Mouse (Mus musculus) heart, postnatal 0 days (tissue): ENCODE data around the gene Frmpd1. TPM values are rescaled to one million over a fixed set of nuclear protein-coding genes. Genes with fewer than 3 reads are reported as not detected.

Source experiments
- ATAC-seq: fragments of 200-750 bp; cut with Nextera tagmentation; 2 replicates; pipeline ENCODE4 v1.8.0; 2017; ENCODE audit warnings: low read depth, moderate number of reproducible peaks, moderate library complexity; ENCODE audit not compliant: insufficient read depth
- DNase-seq: peaks from one replicate; pipeline ENCODE4 v3.0.0-alpha.2; 2016; ENCODE audit warnings: low spot score
- H3K27ac ChIP-seq: fragments of 300-500 bp; sonication (generic); 2 replicates; pipeline ENCODE4 v1.5.1; 2014; ENCODE audit warnings: low read depth, mild to moderate bottlenecking
- H3K27me3 ChIP-seq: fragments of 300-500 bp; sonication (generic); 2 replicates; pipeline ENCODE4 v1.6.1; 2014; ENCODE audit warnings: low read length, mixed read lengths; ENCODE audit not compliant: control insufficient read depth, insufficient read depth
- H3K36me3 ChIP-seq: fragments of 300-500 bp; sonication (generic); replicated peaks from 2 replicates; pipeline ENCODE4 v1.6.1; 2014; ENCODE audit warnings: low read length, mixed read lengths; ENCODE audit not compliant: control insufficient read depth, insufficient read depth
- H3K4me1 ChIP-seq: fragments of 300-500 bp; sonication (generic); 2 replicates; pipeline ENCODE4 v1.6.1; 2014; ENCODE audit warnings: antibody characterized with exemption; ENCODE audit not compliant: control insufficient read depth, insufficient read depth
- H3K4me2 ChIP-seq: fragments of 300-500 bp; sonication (generic); 2 replicates; pipeline ENCODE4 v1.6.1; 2014; ENCODE audit warnings: low read depth, mild to moderate bottlenecking, low read length, moderate library complexity
- H3K4me3 ChIP-seq: fragments of 300-500 bp; sonication (generic); 2 replicates; pipeline ENCODE4 v1.5.1; 2014; ENCODE audit warnings: low read depth, low read length
- H3K9ac ChIP-seq: fragments of 300-500 bp; sonication (generic); replicated peaks from 2 replicates; pipeline ENCODE4 v1.6.1; 2014; ENCODE audit warnings: low read depth, low read length, mixed read lengths
- H3K9me3 ChIP-seq: fragments of 300-500 bp; sonication (generic); replicated peaks from 2 replicates; pipeline ENCODE4 v1.6.1; 2016; ENCODE audit warnings: low read length; ENCODE audit not compliant: control insufficient read depth
- CTCF ChIP-seq: IDR thresholded peaks from 2 replicates; pipeline ENCODE4 v1.5.1; 2016; ENCODE audit warnings: antibody characterized with exemption, control low read depth, low read depth
- EP300 ChIP-seq: IDR thresholded peaks from 2 replicates; pipeline ENCODE4 v1.6.1; 2016; ENCODE audit warnings: antibody characterized with exemption, low read depth
- WGBS: fragments of 180-500 bp; shearing (Covaris S2); extraction: QIAGEN DNeasy Blood & Tissue Kit; methylation state at CpG from one replicate; pipeline ENCODE4 v1.1.7; 2014; 5-methylcytosine and 5-hydroxymethylcytosine counted together
- polyA plus RNA-seq: library from polyadenylated mRNA; unstranded; fragments of >200 nt; fragmentation: Nextera tagmentation; extraction: Ambion mirVana; gene quantifications from 2 replicates; pipeline ENCODE4 v1.2.1, GENCODE M21; 2015
- total RNA-seq: library from RNA; depleted of rRNA; stranded (reverse); fragments of >200 nt; gene quantifications from 2 replicates; pipeline ENCODE4 v1.2.3, GENCODE M21; 2014; ENCODE audit warnings: low replicate concordance

The Frmpd1 gene
- total and polyA plus RNA-seq, 2 experiments from 2014 or later = 0.90 to 4.4 TPM

DNA sequence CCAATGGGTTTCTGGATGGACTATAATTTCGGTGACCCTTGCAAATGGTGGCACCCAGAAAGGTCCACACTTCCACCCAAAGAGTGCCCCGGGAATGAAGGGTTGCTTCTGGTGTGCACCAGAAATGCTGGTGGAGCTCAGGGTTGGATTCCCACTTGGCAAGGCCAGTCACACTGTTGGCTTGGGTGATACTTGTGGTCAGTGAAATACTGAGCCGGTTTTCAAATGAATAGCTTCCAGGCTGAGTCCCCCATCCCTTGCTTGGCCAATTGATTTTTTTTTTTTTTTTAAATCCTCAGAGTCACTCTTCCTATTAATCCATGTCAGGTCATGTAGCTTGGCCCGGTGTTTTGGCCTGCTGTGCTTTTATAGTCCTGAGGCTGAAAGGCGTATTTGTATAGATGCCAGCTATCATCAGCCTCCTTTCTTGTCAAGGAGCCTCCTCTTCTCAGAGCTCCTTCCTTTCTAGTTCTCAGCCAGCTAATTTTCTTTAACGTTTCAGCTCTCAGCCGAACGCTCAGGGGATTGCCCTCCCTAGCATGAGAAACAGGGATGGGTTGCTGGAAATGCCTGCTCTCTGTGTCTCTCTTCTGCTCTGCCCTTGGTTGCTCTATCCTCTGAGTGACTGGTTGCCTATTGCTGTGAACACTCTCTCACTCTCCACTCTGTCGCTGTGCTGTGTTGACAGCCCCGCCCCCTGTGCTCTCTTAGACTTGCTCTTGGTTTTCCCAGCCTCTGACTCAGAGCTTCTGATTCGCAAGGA lies 69.3 kb downstream of the Frmpd1 start:
- no peak for TF ChIP-seq CTCF

DNA sequence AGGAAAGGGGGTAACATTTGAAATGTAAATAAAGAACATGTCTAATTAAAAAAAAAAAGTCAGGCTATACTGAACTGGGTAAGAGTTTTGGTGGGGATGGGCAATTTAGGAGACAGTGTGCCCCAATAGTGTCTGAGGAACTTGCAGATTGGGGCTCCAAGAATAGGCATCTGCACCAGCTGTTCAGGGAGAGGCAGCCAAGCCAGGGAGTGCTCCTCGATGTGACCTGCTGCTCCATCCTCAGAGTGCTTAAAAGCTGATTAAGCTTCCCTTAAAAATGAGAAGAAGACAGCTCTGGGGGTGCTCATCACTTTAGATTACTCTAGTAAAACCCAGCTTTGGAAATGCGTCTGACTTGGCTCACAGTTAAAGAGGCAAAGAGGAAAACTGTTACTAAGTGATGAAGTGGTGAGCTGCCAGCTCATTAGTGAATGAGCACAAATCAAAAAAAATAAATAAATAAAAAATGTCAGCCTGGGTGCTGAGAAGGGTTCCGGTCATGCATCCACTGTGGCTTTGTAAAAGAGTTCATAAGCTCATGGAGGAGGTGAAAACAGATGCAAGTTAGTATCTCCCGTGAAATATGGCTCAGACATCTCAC lies 74.7 kb downstream of the Frmpd1 start:
- Histone ChIP-seq H3K9ac (no peak overlapping the region), H3K4me2 (no peak overlapping the region), H3K9me3 (no peaks in the 10 kb centered on the region), H3K36me3 (no peaks in the 10 kb centered on the region), H3K27ac (no peak overlapping the region), H3K27me3 (no peaks in the 10 kb centered on the region), H3K4me3 (no peak overlapping the region), H3K4me1 (no peaks in the 10 kb centered on the region)
- DNase-seq (no peak), ATAC-seq (no peak)
- no peak for TF ChIP-seq CTCF
- TF ChIP-seq EP300 = no peak
- 52% methylated on average over 4 of the region's 4 CpGs for WGBS

More for the DNA sequence above, 69.3 kb downstream of the Frmpd1 start:
- no peaks in the 10 kb centered on the region for H3K4me1 ChIP-seq
- H3K4me2 ChIP-seq = no peak overlapping the region
- H3K9ac ChIP-seq = no peak overlapping the region
- 36% methylated on average over 11 of the region's 11 CpGs for WGBS
- no peaks in the 10 kb centered on the region for H3K27me3 ChIP-seq
- no peaks in the 10 kb centered on the region for H3K9me3 ChIP-seq
- no peak overlapping the region for H3K4me3 ChIP-seq
- DNase-seq = peak; percentile 15
- no peak; the same call in 1 of the 2 replicates for ATAC-seq
- no peaks in the 10 kb centered on the region for H3K36me3 ChIP-seq
- H3K27ac ChIP-seq = no peak overlapping the region

DNA sequence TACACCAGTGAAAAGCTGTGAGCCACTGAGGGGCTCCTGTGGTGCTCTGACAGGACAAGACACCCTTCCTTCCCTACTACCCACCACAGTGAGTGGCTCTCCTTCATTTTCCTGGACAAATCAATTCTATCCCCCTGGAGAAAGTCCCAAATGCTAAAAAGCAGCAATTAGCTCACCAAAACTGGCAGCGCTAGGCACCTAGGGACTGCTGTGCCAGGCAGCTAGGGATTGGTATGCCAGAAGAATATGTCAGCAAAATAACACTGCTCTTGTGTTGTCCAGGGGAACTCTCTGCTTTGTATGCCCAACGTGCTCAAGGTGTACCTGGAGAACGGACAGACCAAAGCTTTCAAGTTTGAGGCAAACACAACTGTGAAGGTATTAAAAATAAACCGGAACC lies 76.9 kb downstream of the Frmpd1 start:
- Histone ChIP-seq H3K9me3 (no peaks in the 10 kb centered on the region), H3K4me3 (no peak overlapping the region), H3K27me3 (no peaks in the 10 kb centered on the region), H3K9ac (no peak overlapping the region), H3K27ac (no peak overlapping the region), H3K4me1 (no peaks in the 10 kb centered on the region), H3K4me2 (no peak overlapping the region), H3K36me3 (no peaks in the 10 kb centered on the region)
- WGBS = 85% methylated on average over 4 of the region's 4 CpGs
- TF ChIP-seq CTCF (no peak), EP300 (no peak)
- ATAC-seq = no peak
- DNase-seq = no peak

DNA sequence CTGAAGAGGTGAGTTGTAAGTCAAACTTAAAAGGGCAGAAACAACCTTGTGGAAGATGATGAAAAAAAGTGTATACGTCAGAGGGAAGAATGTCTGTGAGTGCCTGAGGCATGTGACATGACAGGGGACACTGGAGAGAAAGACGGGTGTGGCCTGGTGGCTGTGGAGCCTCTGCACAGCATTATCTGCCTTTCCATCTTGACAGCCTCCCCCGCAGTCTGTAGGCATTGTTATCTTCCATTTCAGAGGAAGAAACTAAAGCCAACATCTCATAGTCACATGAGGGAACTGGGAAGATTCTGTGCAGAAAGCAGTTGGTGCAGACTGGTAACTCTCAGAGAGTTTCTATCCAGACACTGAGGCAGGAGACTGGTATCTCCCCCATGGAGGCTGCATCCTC lies 83.2 kb downstream of the Frmpd1 start:
- H3K27me3 ChIP-seq = no peaks in the 10 kb centered on the region
- TF ChIP-seq CTCF (no peak), EP300 (no peak)
- ATAC-seq = no peak
- no peaks in the 10 kb centered on the region for H3K9me3 ChIP-seq
- no peak for DNase-seq
- H3K9ac ChIP-seq = no peak overlapping the region
- 51% methylated on average over 3 of the region's 3 CpGs for WGBS
- H3K4me3 ChIP-seq = no peak overlapping the region
- H3K4me2 ChIP-seq = no peak overlapping the region
- no peaks in the 10 kb centered on the region for H3K4me1 ChIP-seq
- H3K27ac ChIP-seq = no peak overlapping the region
- no peaks in the 10 kb centered on the region for H3K36me3 ChIP-seq

DNA sequence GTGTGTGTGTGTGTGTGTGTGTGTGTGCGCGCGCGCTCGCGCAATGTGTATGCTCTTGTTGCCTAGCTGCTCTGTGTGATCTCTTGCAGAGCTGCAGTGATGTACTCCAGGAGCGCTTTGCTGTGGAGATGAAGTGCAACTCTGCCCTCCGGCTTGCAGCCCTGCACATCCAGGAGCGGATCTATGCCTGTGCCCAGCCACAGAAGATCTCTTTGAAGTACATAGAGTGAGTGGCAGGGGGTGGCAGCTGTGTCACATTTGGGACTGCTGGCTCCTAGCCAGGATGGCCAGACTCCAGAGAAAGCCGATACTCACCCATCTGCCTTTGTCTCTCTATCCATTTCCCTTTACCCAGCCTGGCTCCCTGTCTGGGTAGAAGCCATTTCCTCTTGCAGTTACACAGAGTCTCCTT lies 86.4 kb downstream of the Frmpd1 start:
- Histone ChIP-seq H3K4me3 (no peak overlapping the region), H3K27me3 (no peaks in the 10 kb centered on the region), H3K27ac (no peak overlapping the region), H3K9me3 (no peaks in the 10 kb centered on the region), H3K4me2 (no peak overlapping the region), H3K9ac (no peak overlapping the region), H3K36me3 (no peaks in the 10 kb centered on the region), H3K4me1 (no peaks in the 10 kb centered on the region)
- TF ChIP-seq EP300 (no peak), CTCF (no peak)
- peak; percentile 22 for DNase-seq
- peak; percentile 57 for ATAC-seq
- WGBS = 50% methylated on average over 10 of the region's 10 CpGs
